Mouse (Mus musculus) kidney, embryonic 15.5 days (tissue): Measurements from ENCODE around the gene Gm6034. TPM values are rescaled to one million over a fixed set of nuclear protein-coding genes. Genes with fewer than 3 reads are reported as not detected.
"Not testable (repeated sequence)": the region's sequence is repeated elsewhere in the genome, so short reads cannot be mapped to it uniquely, and the experiment has no call there.

Experiments used
- ATAC-seq: fragments of 200-750 bp; cut with Nextera tagmentation; replicated peaks from 2 replicates; pipeline ENCODE4 v1.8.0; 2017; ENCODE audit warnings: moderate TSS enrichment; ENCODE audit not compliant: low FRiP score
- H3K27ac ChIP-seq: fragments of 300-500 bp; sonication (generic); 2 replicates; pipeline ENCODE4 v1.5.1; 2015; ENCODE audit warnings: mild to moderate bottlenecking, inconsistent platforms
- H3K27me3 ChIP-seq: fragments of 300-500 bp; sonication (generic); 2 replicates; pipeline ENCODE4 v1.6.1; 2015; ENCODE audit warnings: inconsistent platforms
- H3K36me3 ChIP-seq: fragments of 300-500 bp; sonication (generic); 2 replicates; pipeline ENCODE4 v1.6.1; 2015; ENCODE audit warnings: inconsistent platforms
- H3K4me1 ChIP-seq: fragments of 300-500 bp; sonication (generic); 2 replicates; pipeline ENCODE4 v1.6.1; 2015; ENCODE audit warnings: inconsistent platforms
- H3K4me2 ChIP-seq: fragments of 300-500 bp; sonication (generic); 2 replicates; pipeline ENCODE4 v1.6.1; 2015; ENCODE audit warnings: moderate library complexity, mild to moderate bottlenecking, inconsistent platforms
- H3K4me3 ChIP-seq: fragments of 300-500 bp; sonication (generic); replicated peaks from 2 replicates; pipeline ENCODE4 v1.5.1; 2015; ENCODE audit warnings: mild to moderate bottlenecking, inconsistent platforms
- H3K9ac ChIP-seq: fragments of 300-500 bp; sonication (generic); 2 replicates; pipeline ENCODE4 v1.6.1; 2015; ENCODE audit warnings: mild to moderate bottlenecking, inconsistent platforms
- H3K9me3 ChIP-seq: fragments of 300-500 bp; sonication (generic); replicated peaks from 2 replicates; pipeline ENCODE4 v1.6.1; 2016; ENCODE audit warnings: inconsistent platforms
- WGBS: fragments of 180-500 bp; shearing (Covaris S2); methylation state at CpG from one replicate; pipeline ENCODE4 v1.1.7; 2015; ENCODE audit warnings: mixed read lengths; 5-methylcytosine and 5-hydroxymethylcytosine counted together
- polyA plus RNA-seq: library from polyadenylated mRNA; unstranded; fragments of >200 nt; fragmentation: Nextera tagmentation; extraction: Ambion mirVana; gene quantifications from 2 replicates; pipeline ENCODE4 v1.2.1, GENCODE M21; 2015

The Gm6034 gene
- polyA plus RNA-seq, 1 experiment from 2014 or later, result not detected

DNA sequence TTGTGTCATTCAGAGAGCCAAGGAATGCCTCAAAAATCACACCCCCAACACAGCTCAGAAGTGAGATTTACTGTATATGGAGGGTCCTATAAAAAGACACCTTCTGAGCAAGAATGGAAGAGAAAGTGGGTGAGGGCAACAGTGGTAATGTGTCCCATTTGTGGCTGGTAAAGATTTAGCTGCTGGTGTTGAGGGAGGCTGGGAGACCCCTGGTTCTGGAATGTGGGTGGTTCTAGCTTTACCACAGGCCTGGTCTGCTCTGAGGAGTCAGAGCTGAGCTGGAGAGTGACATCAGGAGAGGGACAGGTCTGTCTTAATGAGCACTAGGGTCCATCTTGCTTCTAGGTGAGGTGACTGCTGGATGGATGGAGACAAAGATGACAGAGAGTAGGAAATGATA is 49.8 kb downstream of the Gm6034 start:
- H3K27me3 ChIP-seq, H3K36me3 ChIP-seq, H3K4me1 ChIP-seq, H3K9ac ChIP-seq, H3K27ac ChIP-seq, H3K4me3 ChIP-seq, H3K9me3 ChIP-seq, ATAC-seq, H3K4me2 ChIP-seq: not testable (repeated sequence)

- H3K27me3 ChIP-seq, result peaks cover 6% of the 10 kb centered on the region; the same call in 1 of the 2 replicates
- H3K36me3 ChIP-seq, result no peaks in the 10 kb centered on the region
- no peak overlapping the region for H3K4me2 ChIP-seq
- no peak overlapping the region for H3K4me3 ChIP-seq
- H3K27ac ChIP-seq, result no peak overlapping the region
- H3K4me1 ChIP-seq, result no peaks in the 10 kb centered on the region
- 28% methylated on average over 3 of the region's 3 CpGs for WGBS
- no peak overlapping the region for H3K9ac ChIP-seq
- ATAC-seq, result no peak
- H3K9me3 ChIP-seq, result no peaks in the 10 kb centered on the region
Observed at GRCm38 (mm10) chr17:36093936-36094335, 51.2 kb downstream of the Gm6034 start.

- not testable (repeated sequence) for H3K4me2 ChIP-seq, H3K9me3 ChIP-seq, H3K27me3 ChIP-seq, H3K27ac ChIP-seq, ATAC-seq, H3K9ac ChIP-seq, H3K4me3 ChIP-seq, H3K4me1 ChIP-seq, H3K36me3 ChIP-seq
- WGBS, result 67% methylated on average over 2 of the region's 2 CpGs
Observed at GRCm38 (mm10) chr17:36099603-36100002, 56.8 kb downstream of the Gm6034 start.

- not testable (repeated sequence) for H3K4me3 ChIP-seq, H3K9ac ChIP-seq, H3K4me2 ChIP-seq, ATAC-seq, H3K36me3 ChIP-seq, H3K27ac ChIP-seq, H3K27me3 ChIP-seq, H3K4me1 ChIP-seq, H3K9me3 ChIP-seq
- WGBS, result 93% methylated on average over 12 of the region's 12 CpGs
Observed at GRCm38 (mm10) chr17:36102091-36102490, 59.3 kb downstream of the Gm6034 start.

Other genes with a start within 250 kb of the Gm6034 start
- 25.3 and 25.4 TPM in 2 replicates for gene Ier3, start 221.3 kb upstream of the Gm6034 start, polyA plus RNA-seq
- 42.3 and 44.6 TPM in 2 replicates for gene Flot1, start 219.7 kb upstream of the Gm6034 start, polyA plus RNA-seq
- gene Tubb5, start 204.7 kb upstream of the Gm6034 start, polyA plus RNA-seq, result 951 and 997 TPM in 2 replicates
- gene Mdc1, start 201.4 kb upstream of the Gm6034 start, polyA plus RNA-seq, result 16.5 TPM in 2 replicates
- gene Nrm, start 181.6 kb upstream of the Gm6034 start, polyA plus RNA-seq, result 58.0 and 65.7 TPM in 2 replicates
- 20.8 and 23.2 TPM in 2 replicates for gene Ppp1r18, start 177.4 kb upstream of the Gm6034 start, polyA plus RNA-seq
- gene Dhx16, start 163.1 kb upstream of the Gm6034 start, polyA plus RNA-seq, result 40.9 and 42.4 TPM in 2 replicates
- gene 2310061I04Rik, start 145.5 kb upstream of the Gm6034 start, polyA plus RNA-seq, result 31.2 and 34.7 TPM in 2 replicates
- gene Atat1, start 132.9 kb upstream of the Gm6034 start, polyA plus RNA-seq, result 86.5 and 91.6 TPM in 2 replicates
- 88.9 and 89.4 TPM in 2 replicates for gene Mrps18b, start 126.6 kb upstream of the Gm6034 start, polyA plus RNA-seq
- gene Ppp1r10, start 126.5 kb upstream of the Gm6034 start, polyA plus RNA-seq, result 47.5 and 47.6 TPM in 2 replicates
- gene Abcf1, start 73.2 kb upstream of the Gm6034 start, polyA plus RNA-seq, result 98.1 and 103 TPM in 2 replicates
- 51.5 and 52.4 TPM in 2 replicates for gene Gnl1, start 63.1 kb upstream of the Gm6034 start, polyA plus RNA-seq
- 41.5 and 42.5 TPM in 2 replicates for gene Prr3, start 62.7 kb upstream of the Gm6034 start, polyA plus RNA-seq
- gene H2-T24, start 22.4 kb upstream of the Gm6034 start, polyA plus RNA-seq, result 2.9 and 3.5 TPM in 2 replicates
- gene H2-T23, start 10.1 kb upstream of the Gm6034 start, polyA plus RNA-seq, result 4.3 and 4.5 TPM in 2 replicates
- gene H2-T22, start 214 bp upstream of the Gm6034 start, polyA plus RNA-seq, result 13.8 and 14.1 TPM in 2 replicates
- gene Gm11127, start 15.4 kb downstream of the Gm6034 start, polyA plus RNA-seq, result not detected in 2 replicates
- not detected in 2 replicates for gene Gm19684, start 78.7 kb downstream of the Gm6034 start, polyA plus RNA-seq
- not detected in 2 replicates for gene Gm7030, start 86.5 kb downstream of the Gm6034 start, polyA plus RNA-seq
- gene Gm8909, start 125.6 kb downstream of the Gm6034 start, polyA plus RNA-seq, result not detected in 2 replicates
- gene H2-T3, start 147.3 kb downstream of the Gm6034 start, polyA plus RNA-seq, result not detected in 2 replicates
- gene Rpp21, start 215.1 kb downstream of the Gm6034 start, polyA plus RNA-seq, result 107 and 113 TPM in 2 replicates
- 16.4 and 19.5 TPM in 2 replicates for gene Trim39, start 229.3 kb downstream of the Gm6034 start, polyA plus RNA-seq
- gene H2-M10.2, start 243.5 kb downstream of the Gm6034 start, polyA plus RNA-seq, result 0.14 TPM in 1 of 2 replicates, not detected in the other